Mouse (Mus musculus): ENCODE data around the gene Mylip.
A peak's percentile ranks its signal among the peaks of the same experiment; 100 is the strongest.

The Mylip gene

GRCm38 (mm10) chr13:45390962-45391853, 1.7 kb downstream of the Mylip start:
- peak; percentile 75 for DNase-seq (ENCODE audit: low spot score)

- peak; percentile 36 for DNase-seq (ENCODE audit: low spot score)
Observed at GRCm38 (mm10) chr13:45391854-45392454, 2.4 kb downstream of the Mylip start.

- peak; percentile 29 for DNase-seq (ENCODE audit: low spot score)
Observed at GRCm38 (mm10) chr13:45394221-45394768, 4.8 kb downstream of the Mylip start.

- no peak for DNase-seq (ENCODE audit: low spot score)
Observed at GRCm38 (mm10) chr13:45396724-45397123, 7.2 kb downstream of the Mylip start.

GRCm38 (mm10) chr13:45397240-45397639, 7.7 kb downstream of the Mylip start:
- peak; percentile 46 for DNase-seq (ENCODE audit: low spot score)

- DNase-seq (ENCODE audit: low spot score): peak; percentile 53
Observed at GRCm38 (mm10) chr13:45397896-45398805, 8.6 kb downstream of the Mylip start.

- no peak for DNase-seq (ENCODE audit: low spot score)
Observed at GRCm38 (mm10) chr13:45400700-45401099, 11.2 kb downstream of the Mylip start.

- DNase-seq (ENCODE audit: low spot score): peak; percentile 38
Observed at GRCm38 (mm10) chr13:45401816-45402215, 12.3 kb downstream of the Mylip start.

- no peak for DNase-seq (ENCODE audit: low spot score)
Observed at GRCm38 (mm10) chr13:45402316-45403039, 12.9 kb downstream of the Mylip start.

GRCm38 (mm10) chr13:45404269-45404668, 14.7 kb downstream of the Mylip start:
- no peak for DNase-seq (ENCODE audit: low spot score)

- no peak for DNase-seq (ENCODE audit: low spot score)
Observed at GRCm38 (mm10) chr13:45405194-45405810, 15.8 kb downstream of the Mylip start.

GRCm38 (mm10) chr13:45406289-45406688, 16.7 kb downstream of the Mylip start:
- DNase-seq (ENCODE audit: low spot score): no peak

GRCm38 (mm10) chr13:45406703-45407102, 17.2 kb downstream of the Mylip start:
- DNase-seq (ENCODE audit: low spot score): no peak

GRCm38 (mm10) chr13:45410936-45411335, 21.4 kb downstream of the Mylip start:
- DNase-seq (ENCODE audit: low spot score): no peak

GRCm38 (mm10) chr13:45413066-45413465, 23.5 kb downstream of the Mylip start:
- no peak for DNase-seq (ENCODE audit: low spot score)

- no peak for DNase-seq (ENCODE audit: low spot score)
Observed at GRCm38 (mm10) chr13:45414031-45414430, 24.5 kb downstream of the Mylip start.

- peak; percentile 70 for DNase-seq (ENCODE audit: low spot score)
Observed at GRCm38 (mm10) chr13:45416621-45417057, 27.1 kb downstream of the Mylip start.

GRCm38 (mm10) chr13:45418986-45419385, 29.4 kb downstream of the Mylip start:
- no peak for DNase-seq (ENCODE audit: low spot score)

GRCm38 (mm10) chr13:45422251-45422650, 32.7 kb downstream of the Mylip start:
- no peak for DNase-seq (ENCODE audit: low spot score)

- DNase-seq (ENCODE audit: low spot score): no peak
Observed at GRCm38 (mm10) chr13:45422709-45423108, 33.2 kb downstream of the Mylip start.

GRCm38 (mm10) chr13:45423905-45424304, 34.4 kb downstream of the Mylip start:
- DNase-seq (ENCODE audit: low spot score): no peak
